Mouse (Mus musculus): ENCODE measurements around the gene Iffo2.
"Not testable (repeated sequence)": the region's sequence is repeated elsewhere in the genome, so short reads cannot be mapped to it uniquely, and the experiment has no call there.

Iffo2 gene

GRCm38 (mm10) chr4:139530248-139530647 is at the start of gene Iffo2:
Iffo2 (plus strand) TSS chr4:139530548.
- not testable (repeated sequence) for DNase-seq (ENCODE audit: extremely low read depth, low read depth)

- no peak for DNase-seq (ENCODE audit: extremely low read depth, low read depth)
Observed at GRCm38 (mm10) chr4:139481400-139481799, 48.9 kb upstream of the Iffo2 start.

- no peak for DNase-seq (ENCODE audit: extremely low read depth, low read depth)
Observed at GRCm38 (mm10) chr4:139483461-139484105, 46.8 kb upstream of the Iffo2 start.

GRCm38 (mm10) chr4:139484496-139484895 is 45.9 kb upstream of the Iffo2 start:
- no peak for DNase-seq (ENCODE audit: extremely low read depth, low read depth)

GRCm38 (mm10) chr4:139487085-139487484 is 43.3 kb upstream of the Iffo2 start:
- no peak for DNase-seq (ENCODE audit: extremely low read depth, low read depth)

- no peak for DNase-seq (ENCODE audit: extremely low read depth, low read depth)
Observed at GRCm38 (mm10) chr4:139488325-139488724, 42.0 kb upstream of the Iffo2 start.

- no peak for DNase-seq (ENCODE audit: extremely low read depth, low read depth)
Observed at GRCm38 (mm10) chr4:139489946-139490345, 40.4 kb upstream of the Iffo2 start.

- no peak for DNase-seq (ENCODE audit: extremely low read depth, low read depth)
Observed at GRCm38 (mm10) chr4:139490413-139491055, 39.8 kb upstream of the Iffo2 start.

- no peak for DNase-seq (ENCODE audit: extremely low read depth, low read depth)
Observed at GRCm38 (mm10) chr4:139491541-139492170, 38.7 kb upstream of the Iffo2 start.

- DNase-seq (ENCODE audit: extremely low read depth, low read depth) = no peak
Observed at GRCm38 (mm10) chr4:139492258-139492833, 38.0 kb upstream of the Iffo2 start.

- DNase-seq (ENCODE audit: extremely low read depth, low read depth) = peak; percentile 53
Observed at GRCm38 (mm10) chr4:139493227-139494025, 36.9 kb upstream of the Iffo2 start.

- DNase-seq (ENCODE audit: extremely low read depth, low read depth) = no peak
Observed at GRCm38 (mm10) chr4:139500814-139501213, 29.5 kb upstream of the Iffo2 start.

GRCm38 (mm10) chr4:139501702-139502101 is 28.6 kb upstream of the Iffo2 start:
- DNase-seq (ENCODE audit: extremely low read depth, low read depth) = no peak

GRCm38 (mm10) chr4:139503919-139504318 is 26.4 kb upstream of the Iffo2 start:
- DNase-seq (ENCODE audit: extremely low read depth, low read depth) = peak; percentile 37

GRCm38 (mm10) chr4:139505716-139506115 is 24.6 kb upstream of the Iffo2 start:
- no peak for DNase-seq (ENCODE audit: extremely low read depth, low read depth)

GRCm38 (mm10) chr4:139506727-139507126 is 23.6 kb upstream of the Iffo2 start:
- DNase-seq (ENCODE audit: extremely low read depth, low read depth) = no peak

- no peak for DNase-seq (ENCODE audit: extremely low read depth, low read depth)
Observed at GRCm38 (mm10) chr4:139509069-139509468, 21.3 kb upstream of the Iffo2 start.

GRCm38 (mm10) chr4:139511557-139511956 is 18.8 kb upstream of the Iffo2 start:
- DNase-seq (ENCODE audit: extremely low read depth, low read depth) = no peak

GRCm38 (mm10) chr4:139512985-139513384 is 17.4 kb upstream of the Iffo2 start:
- DNase-seq (ENCODE audit: extremely low read depth, low read depth) = no peak

GRCm38 (mm10) chr4:139519221-139519620 is 11.1 kb upstream of the Iffo2 start:
- DNase-seq (ENCODE audit: extremely low read depth, low read depth) = no peak

- no peak for DNase-seq (ENCODE audit: extremely low read depth, low read depth)
Observed at GRCm38 (mm10) chr4:139521926-139522325, 8.4 kb upstream of the Iffo2 start.

All from MEL-GATA-1-ER (cell line).